Mouse (Mus musculus) heart, adult 18-20 months (tissue): ENCODE measurements around the gene Gm20911. TPM values are rescaled to one million over a fixed set of nuclear protein-coding genes. Genes with fewer than 3 reads are reported as not detected.
"Not testable (repeated sequence)": the region's sequence is repeated elsewhere in the genome, so short reads cannot be mapped to it uniquely, and the experiment has no call there.

ENCODE experiments used
- DNase-seq, 2 experiments: peaks; one replicate each; pipeline ENCODE4 v3.0.0; 2021 to 2022; ENCODE audit warnings: mixed read lengths in 1 of 2
- long read RNA-seq, 2 experiments: library from polyadenylated mRNA; stranded (forward); transcript quantifications; one replicate each; pipeline ENCODE4 v2.0.0; 2021
- total RNA-seq, 2 experiments: library from RNA; stranded (reverse); gene quantifications; 2 replicates each; pipeline ENCODE4 v1.2.3; 2021

The Gm20911 gene
- total RNA-seq = not detected
- long read RNA-seq, experiment 1 = 0 reads
- long read RNA-seq, experiment 2 = 0 reads

DNA sequence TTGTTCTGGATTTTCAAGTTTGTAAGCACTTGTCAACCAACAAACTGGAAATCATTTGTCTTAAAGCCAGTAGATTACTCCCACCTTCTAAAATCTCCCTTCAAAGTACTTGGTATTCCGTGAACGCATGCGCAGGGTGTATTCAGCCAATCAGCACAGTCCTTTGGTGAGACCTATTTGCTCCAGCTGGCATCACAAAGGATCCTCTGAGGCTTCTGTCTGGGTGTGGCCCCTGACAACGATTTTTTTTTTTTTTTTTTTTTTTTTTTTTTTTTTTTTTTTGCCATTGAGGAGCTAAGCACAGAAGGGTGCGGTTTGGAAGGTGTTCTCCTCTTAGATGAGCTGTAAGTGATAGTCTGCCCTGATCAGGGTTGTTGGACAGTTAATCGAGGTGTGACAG lies at the start of gene Gm20911:
Gene Gm20911 (plus strand): TSS at position 301 of the 400 bp plus-strand sequence.
- not testable (repeated sequence) for DNase-seq
